Mouse (Mus musculus) liver, embryonic 14.5 days (tissue): ENCODE measurements around the gene Desi1. TPM values are rescaled to one million over a fixed set of nuclear protein-coding genes. Genes with fewer than 3 reads are reported as not detected.

Experiments
- ATAC-seq: fragments of 200-750 bp; cut with Nextera tagmentation; 2 replicates; pipeline ENCODE4 v1.8.0; 2017; ENCODE audit warnings: moderate number of reproducible peaks, mild to moderate bottlenecking, moderate library complexity; ENCODE audit not compliant: insufficient read depth
- DNase-seq, 3 experiments: peaks; one replicate each; pipeline ENCODE4 v3.0.0-alpha.2; 2012 to 2013; ENCODE audit warnings: low read depth in 3 of 3, low spot score in 3 of 3
- H3K27ac ChIP-seq: fragments of 300-500 bp; sonication (generic); 2 replicates; pipeline ENCODE4 v1.5.1; 2014; ENCODE audit warnings: moderate library complexity, mild to moderate bottlenecking, control low read depth, inconsistent platforms
- H3K27me3 ChIP-seq: fragments of 300-500 bp; sonication (generic); 2 replicates; pipeline ENCODE4 v1.6.1; 2014; ENCODE audit warnings: mild to moderate bottlenecking, low read length, moderate library complexity; ENCODE audit not compliant: control insufficient read depth, insufficient read depth
- H3K36me3 ChIP-seq: fragments of 300-500 bp; sonication (generic); replicated peaks from 2 replicates; pipeline ENCODE4 v1.6.1; 2014; ENCODE audit warnings: low read depth; ENCODE audit not compliant: control insufficient read depth, insufficient read depth
- H3K4me1 ChIP-seq, 2 experiments: fragments of 200-500 bp in 1 of 2; fragments of 300-500 bp in 1 of 2; sonication (generic) in 1 of 2; replicated peaks; 2 replicates each; pipeline ENCODE4 v1.6.1; 2012 to 2014; ENCODE audit warnings: antibody characterized with exemption in 1 of 2, inconsistent platforms in 1 of 2, low read length in 1 of 2; ENCODE audit not compliant: control insufficient read depth in 2 of 2, insufficient read depth in 2 of 2
- H3K4me2 ChIP-seq: fragments of 300-500 bp; sonication (generic); 2 replicates; pipeline ENCODE4 v1.6.1; 2014; ENCODE audit warnings: low read depth, mild to moderate bottlenecking, control low read depth, moderate library complexity
- H3K4me3 ChIP-seq, 2 experiments: fragments of 200-500 bp in 1 of 2; fragments of 300-500 bp in 1 of 2; sonication (generic) in 1 of 2; 2 replicates each; pipeline ENCODE4 v1.5.1; 2012 to 2014; ENCODE audit warnings: low read depth in 2 of 2, low read length in 2 of 2, mild to moderate bottlenecking in 2 of 2, control low read depth in 1 of 2, inconsistent platforms in 1 of 2, moderate library complexity in 1 of 2; ENCODE audit not compliant: insufficient read depth in 1 of 2
- H3K9ac ChIP-seq: fragments of 300-500 bp; sonication (generic); replicated peaks from 2 replicates; pipeline ENCODE4 v1.6.1; 2014; ENCODE audit warnings: mild to moderate bottlenecking, control low read depth, moderate library complexity
- H3K9me3 ChIP-seq: fragments of 300-500 bp; sonication (generic); 2 replicates; pipeline ENCODE4 v1.6.1; 2016; ENCODE audit warnings: low read length, mixed read lengths; ENCODE audit not compliant: control insufficient read depth
- CTCF ChIP-seq: IDR thresholded peaks from 2 replicates; pipeline ENCODE4 v1.5.1; 2016; ENCODE audit warnings: antibody characterized with exemption, low read depth, control low read depth
- EP300 ChIP-seq: IDR thresholded peaks from 2 replicates; pipeline ENCODE4 v1.6.1; 2016; ENCODE audit warnings: antibody characterized with exemption, low read depth
- WGBS: fragments of 180-500 bp; shearing (Covaris S2); extraction: QIAGEN DNeasy Blood & Tissue Kit; methylation state at CpG from one replicate; pipeline ENCODE4 v1.1.7; 2014; ENCODE audit not compliant: insufficient replicate concordance; 5-methylcytosine and 5-hydroxymethylcytosine counted together
- polyA plus RNA-seq, 2 experiments: library from polyadenylated mRNA; depleted of rRNA in 1 of 2; stranded (reverse) in 1 of 2; unstranded in 1 of 2; fragments of >200 nt; fragmentation: Nextera tagmentation in 1 of 2; extraction: Ambion mirVana in 1 of 2; gene quantifications; 2 replicates each; pipeline versions ENCODE4 v1.2.1 to v1.2.3; 2012 to 2014

The Desi1 gene
- polyA plus RNA-seq, 2 experiments, result 8.6 to 9.3 TPM

DNA sequence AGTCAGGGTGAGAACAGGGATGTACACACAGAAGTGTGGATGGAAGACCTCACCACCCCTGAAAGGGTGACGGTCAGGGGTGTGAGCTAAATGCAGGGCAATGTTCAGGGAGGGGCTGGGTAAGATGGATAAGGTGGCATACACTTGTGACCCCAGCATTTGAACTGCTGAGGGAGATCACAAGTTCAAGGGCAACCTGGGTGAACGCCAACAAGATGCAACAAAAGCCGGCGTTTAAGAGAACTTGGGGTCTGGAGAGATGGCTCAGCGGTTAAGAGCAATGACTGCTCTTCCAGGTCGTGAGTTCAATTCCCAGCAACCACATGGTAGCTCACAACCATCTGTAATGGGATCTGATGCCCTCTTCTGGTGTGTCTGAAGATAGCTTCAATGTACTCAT, 78.9 kb downstream of the Desi1 start:
- 86% methylated on average over 6 of the region's 6 CpGs for WGBS
- no peak overlapping the region for H3K27ac ChIP-seq
- no peak overlapping the region for H3K4me2 ChIP-seq
- H3K9ac ChIP-seq, result no peak overlapping the region
- H3K4me3 ChIP-seq, result no peak overlapping the region
- DNase-seq (no peak), ATAC-seq (no peak)
- H3K36me3 ChIP-seq, result peaks cover 4% of the 10 kb centered on the region
- no peaks in the 10 kb centered on the region for H3K9me3 ChIP-seq
- H3K4me1 ChIP-seq, result peaks cover 4 to 7% of the 10 kb centered on the region in 2 experiments; a peak in 3 of 4 replicates
- H3K27me3 ChIP-seq, result no peaks in the 10 kb centered on the region
- no peak for TF ChIP-seq CTCF

DNA sequence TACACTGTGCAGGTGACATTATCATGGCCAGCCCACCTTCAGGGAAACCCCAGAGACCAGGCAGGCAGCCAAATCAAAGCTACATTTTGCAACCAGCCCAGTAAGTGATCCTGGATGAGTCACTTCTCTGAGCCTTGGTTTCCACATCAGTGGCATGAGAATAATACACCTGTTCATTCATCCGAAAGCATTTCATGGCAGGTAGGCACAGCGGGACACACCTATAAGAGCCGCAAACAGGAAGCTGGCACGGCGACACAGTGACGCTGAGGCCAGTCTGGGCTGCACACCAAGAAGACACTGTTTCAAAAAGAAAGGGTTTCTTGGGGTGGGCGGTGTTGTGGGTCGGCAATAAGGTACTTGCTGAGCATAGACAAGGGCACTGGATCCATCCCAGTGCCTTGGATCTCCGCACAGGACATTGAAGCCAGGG, 79.5 kb downstream of the Desi1 start:
- no peak for TF ChIP-seq CTCF
- no peak for TF ChIP-seq EP300
- Histone ChIP-seq H3K4me2 (no peak overlapping the region), H3K4me3 (no peak overlapping the region), H3K27ac (no peak overlapping the region), H3K4me1 (peaks cover 3 to 5% of the 10 kb centered on the region in 2 experiments; a peak in 3 of 4 replicates), H3K9ac (no peak overlapping the region), H3K27me3 (no peaks in the 10 kb centered on the region), H3K9me3 (no peaks in the 10 kb centered on the region), H3K36me3 (peaks cover 4% of the 10 kb centered on the region)
- ATAC-seq (no peak), DNase-seq (no peak)
- 83% methylated on average over 9 of the region's 9 CpGs for WGBS

DNA sequence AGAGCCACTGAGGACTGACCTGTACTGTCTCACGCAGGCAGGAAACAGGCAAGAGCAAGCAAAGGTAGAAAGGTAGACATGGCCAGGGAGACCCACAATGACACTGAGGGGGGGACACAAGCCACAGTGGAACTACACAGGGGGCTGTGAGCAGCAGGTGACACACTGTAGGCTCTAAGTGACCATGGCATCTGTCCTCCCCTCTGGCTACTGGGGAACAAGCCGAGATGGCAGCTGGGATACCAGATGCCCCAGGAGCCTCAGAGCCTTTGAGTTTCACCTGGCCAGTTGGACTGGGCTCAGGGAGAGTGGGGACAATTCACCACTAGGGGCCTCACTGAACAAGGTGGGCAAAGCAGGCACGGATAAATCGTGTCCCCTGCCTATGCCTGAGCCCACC, 81.4 kb downstream of the Desi1 start:
- ATAC-seq, result no peak
- no peaks in the 10 kb centered on the region for H3K9me3 ChIP-seq
- no peak for TF ChIP-seq CTCF
- no peak for TF ChIP-seq EP300
- no peak overlapping the region for H3K4me3 ChIP-seq
- H3K4me2 ChIP-seq, result no peak overlapping the region
- no peak for DNase-seq
- peaks cover 4% of the 10 kb centered on the region for H3K36me3 ChIP-seq
- no peaks in the 10 kb centered on the region; a peak in 1 of 4 replicates for H3K4me1 ChIP-seq
- 78% methylated on average over 4 of the region's 4 CpGs for WGBS
- H3K27me3 ChIP-seq, result no peaks in the 10 kb centered on the region
- H3K27ac ChIP-seq, result no peak overlapping the region
- H3K9ac ChIP-seq, result no peak overlapping the region

DNA sequence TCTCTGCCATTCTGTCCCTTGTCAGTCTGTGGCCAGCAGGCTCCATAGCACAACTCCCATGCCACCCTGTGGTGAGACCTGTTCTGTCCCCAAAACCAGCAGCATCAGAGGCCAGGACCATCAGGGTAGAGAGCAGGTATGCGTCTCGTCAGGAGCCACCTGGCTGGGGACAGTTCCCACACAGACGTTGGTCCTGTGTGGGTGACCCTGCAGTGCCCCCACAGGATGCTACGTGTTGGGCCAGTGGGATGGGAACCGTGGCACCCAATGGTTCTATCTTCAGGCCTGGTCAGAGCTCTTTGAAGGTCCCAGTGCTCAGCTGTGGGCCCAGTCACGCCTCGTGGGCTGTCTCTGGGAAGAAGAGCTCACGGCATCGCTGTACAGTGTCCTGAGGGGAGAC, 82.5 kb downstream of the Desi1 start:
- H3K27ac ChIP-seq, result no peak overlapping the region
- H3K27me3 ChIP-seq, result no peaks in the 10 kb centered on the region
- H3K9me3 ChIP-seq, result no peaks in the 10 kb centered on the region
- H3K36me3 ChIP-seq, result peaks cover 4% of the 10 kb centered on the region
- no peaks in the 10 kb centered on the region; a peak in 1 of 4 replicates for H3K4me1 ChIP-seq
- 82% methylated on average over 9 of the region's 9 CpGs for WGBS
- ATAC-seq (no peak), DNase-seq (no peak)
- H3K4me2 ChIP-seq, result no peak overlapping the region
- TF ChIP-seq CTCF (no peak), EP300 (no peak)
- no peak overlapping the region for H3K9ac ChIP-seq
- H3K4me3 ChIP-seq, result no peak overlapping the region

DNA sequence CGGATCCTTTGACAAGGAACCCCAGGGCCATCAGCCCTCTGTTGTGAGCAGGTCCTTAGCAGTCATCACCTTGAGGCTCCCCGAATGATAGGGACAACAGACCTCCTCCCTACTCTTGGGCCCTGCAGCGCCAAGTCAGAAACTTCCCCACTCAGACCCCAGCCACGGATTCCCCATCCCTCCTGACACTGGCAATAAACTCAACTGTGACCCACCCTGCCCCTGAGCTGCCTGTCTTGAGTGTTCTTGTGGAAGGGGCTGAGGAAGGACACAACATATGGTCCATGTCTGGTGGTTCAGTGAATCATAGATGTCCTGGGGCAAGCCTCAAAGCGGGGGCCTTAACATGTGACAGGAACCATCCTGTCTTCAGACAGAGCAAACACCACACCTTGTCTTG, 82.9 kb downstream of the Desi1 start:
- Histone ChIP-seq H3K9ac (no peak overlapping the region), H3K4me3 (no peak overlapping the region), H3K27me3 (no peaks in the 10 kb centered on the region), H3K4me1 (no peaks in the 10 kb centered on the region; a peak in 1 of 4 replicates), H3K9me3 (no peaks in the 10 kb centered on the region), H3K4me2 (no peak overlapping the region), H3K27ac (no peak overlapping the region), H3K36me3 (peaks cover 4% of the 10 kb centered on the region)
- WGBS, result 77% methylated on average over 5 of the region's 5 CpGs
- DNase-seq (no peak), ATAC-seq (no peak)
- TF ChIP-seq EP300 (no peak), CTCF (no peak)
